Mouse (Mus musculus) lung, embryonic 15.5 days (tissue): ENCODE data around the gene Gpr45. TPM values are rescaled to one million over a fixed set of nuclear protein-coding genes. Genes with fewer than 3 reads are reported as not detected.

ENCODE experiments used
- ATAC-seq: fragments of 200-750 bp; cut with Nextera tagmentation; 2 replicates; pipeline ENCODE4 v1.8.0; 2017; ENCODE audit warnings: moderate number of reproducible peaks, borderline replicate concordance; ENCODE audit not compliant: low FRiP score, low TSS enrichment; ENCODE audit errors: extremely low read depth
- H3K27ac ChIP-seq: fragments of 300-500 bp; sonication (generic); 2 replicates; pipeline ENCODE4 v1.5.1; 2015; ENCODE audit warnings: moderate library complexity, mild to moderate bottlenecking, inconsistent platforms
- H3K27me3 ChIP-seq: fragments of 300-500 bp; sonication (generic); 2 replicates; pipeline ENCODE4 v1.6.1; 2015; ENCODE audit warnings: inconsistent platforms
- H3K36me3 ChIP-seq: fragments of 300-500 bp; sonication (generic); 2 replicates; pipeline ENCODE4 v1.6.1; 2015; ENCODE audit warnings: inconsistent platforms
- H3K4me1 ChIP-seq: fragments of 300-500 bp; sonication (generic); 2 replicates; pipeline ENCODE4 v1.6.1; 2015; ENCODE audit warnings: inconsistent platforms
- H3K4me2 ChIP-seq: fragments of 300-500 bp; sonication (generic); 2 replicates; pipeline ENCODE4 v1.6.1; 2015; ENCODE audit warnings: inconsistent platforms, mild to moderate bottlenecking, moderate library complexity
- H3K4me3 ChIP-seq: fragments of 300-500 bp; sonication (generic); 2 replicates; pipeline ENCODE4 v1.5.1; 2015; ENCODE audit warnings: mild to moderate bottlenecking, inconsistent platforms
- H3K9ac ChIP-seq: fragments of 300-500 bp; sonication (generic); 2 replicates; pipeline ENCODE4 v1.6.1; 2015; ENCODE audit warnings: inconsistent platforms
- H3K9me3 ChIP-seq: fragments of 300-500 bp; sonication (generic); 2 replicates; pipeline ENCODE4 v1.6.1; 2016; ENCODE audit warnings: inconsistent platforms
- whole genome bisulfite sequencing: fragments of 180-500 bp; shearing (Covaris S2); methylation state at CpG from one replicate; pipeline ENCODE4 v1.1.7; 2015; 5-methylcytosine and 5-hydroxymethylcytosine counted together
- polyA plus RNA-seq: library from polyadenylated mRNA; unstranded; fragments of >200 nt; fragmentation: Nextera tagmentation; extraction: Ambion mirVana; gene quantifications from 2 replicates; pipeline ENCODE4 v1.2.1, GENCODE M21; 2015

The Gpr45 gene
- 3.6 TPM in 2 replicates for polyA plus RNA-seq

DNA sequence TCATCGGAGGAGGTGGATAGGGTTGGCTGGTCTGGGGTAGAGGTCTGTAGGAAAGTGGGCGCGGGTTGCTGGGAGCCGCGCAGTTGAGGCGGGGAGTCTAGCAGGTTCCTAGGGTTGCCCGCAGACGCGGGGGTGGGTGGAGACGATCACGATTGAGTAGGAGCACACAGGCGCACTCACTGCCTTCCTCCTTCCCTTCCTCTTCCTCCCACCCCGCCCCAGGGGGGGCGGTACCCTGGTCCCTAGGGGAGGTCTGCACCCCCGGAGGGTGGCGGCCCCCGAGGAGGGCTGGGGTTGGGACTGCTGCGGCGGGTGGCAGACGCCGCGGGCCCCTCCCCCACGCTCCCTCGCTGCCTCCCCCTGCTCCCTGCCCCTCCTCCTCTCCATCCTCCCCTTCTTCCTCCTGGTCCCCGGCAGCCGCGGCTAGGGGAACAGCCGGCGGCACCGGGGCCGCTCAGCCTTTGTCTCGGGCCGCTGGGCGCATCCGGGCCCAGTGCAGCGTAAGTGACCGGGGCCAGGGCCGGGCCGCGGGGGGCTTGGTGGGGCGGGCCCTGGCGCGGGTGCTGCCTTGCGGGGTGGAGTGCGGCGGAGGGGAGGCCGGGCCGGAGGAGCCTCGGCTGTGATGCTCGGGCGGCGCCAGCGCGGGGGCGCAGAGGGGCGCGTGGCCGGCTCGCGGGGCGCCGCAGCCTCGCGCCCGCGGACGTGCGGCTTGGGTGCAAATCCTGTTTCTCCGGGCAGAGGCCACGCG, at the start of gene Gpr45:
Gpr45 (plus strand) TSS at position 139 of the 748 bp plus-strand sequence.
- peak within 1 kb of the TSS; percentile 80 for H3K4me3 ChIP-seq
- peak; percentile 81 for ATAC-seq
- H3K4me2 ChIP-seq, result peak within 1 kb of the TSS; percentile 99
- H3K36me3 ChIP-seq, result no peaks in the 10 kb centered on the region
- H3K9me3 ChIP-seq, result no peaks in the 10 kb centered on the region
- peak within 1 kb of the TSS; percentile 60 for H3K9ac ChIP-seq
- peak within 1 kb of the TSS; percentile 19; the same call in 1 of the 2 replicates for H3K27ac ChIP-seq
- WGBS, result under 1% methylated on average over 52 of the region's 71 CpGs
- H3K27me3 ChIP-seq, result no peaks in the 10 kb centered on the region
- H3K4me1 ChIP-seq, result peaks cover 12% of the 10 kb centered on the region

DNA sequence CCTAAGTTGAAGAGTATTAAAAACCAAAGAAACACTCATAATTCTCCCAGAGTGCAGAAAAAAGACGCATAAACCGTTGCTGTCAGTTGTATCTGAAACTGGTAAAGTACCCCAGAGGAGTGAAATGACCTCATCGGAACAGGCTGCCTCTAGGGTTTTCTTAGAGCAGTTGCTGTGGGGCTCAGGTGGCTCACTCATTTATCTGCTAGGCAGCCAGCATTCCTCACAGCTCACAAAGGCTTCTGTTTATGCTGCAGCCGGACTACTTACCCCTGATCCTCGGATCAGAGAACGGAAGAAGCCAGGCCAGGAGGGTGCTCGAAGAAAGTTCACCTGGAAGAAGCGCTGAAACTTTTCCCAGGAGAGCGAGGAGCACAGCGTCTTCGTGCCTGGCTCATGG, 47.5 kb upstream of the Gpr45 start:
- H3K27ac ChIP-seq, result no peak overlapping the region
- H3K36me3 ChIP-seq, result peaks cover 19% of the 10 kb centered on the region
- no peak overlapping the region for H3K4me2 ChIP-seq
- no peaks in the 10 kb centered on the region for H3K27me3 ChIP-seq
- H3K9me3 ChIP-seq, result no peaks in the 10 kb centered on the region
- H3K9ac ChIP-seq, result no peak overlapping the region
- no peaks in the 10 kb centered on the region for H3K4me1 ChIP-seq
- no peak overlapping the region for H3K4me3 ChIP-seq
- WGBS, result 79% methylated on average over 11 of the region's 11 CpGs
- ATAC-seq, result no peak

DNA sequence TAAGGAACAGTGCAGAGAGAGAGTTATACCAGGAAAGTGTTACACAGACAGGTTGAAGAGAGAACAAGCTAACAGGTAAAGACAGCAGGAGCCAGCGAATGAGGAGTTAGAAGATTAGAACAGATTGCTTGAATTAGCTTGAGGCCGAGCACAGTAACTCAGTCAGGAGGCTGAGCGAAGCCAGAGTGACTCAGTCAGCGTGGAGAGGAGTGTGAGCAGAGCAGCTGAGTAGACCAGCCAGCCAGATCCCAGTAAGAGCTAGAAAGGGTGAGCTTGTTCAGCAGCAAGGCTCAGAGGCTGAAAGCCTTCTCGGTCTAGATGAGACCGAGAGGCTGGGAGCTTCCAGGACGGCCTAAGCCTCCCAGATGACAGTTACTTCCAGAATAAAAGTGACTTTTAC, 46.0 kb upstream of the Gpr45 start:
- Histone ChIP-seq H3K4me2 (no peak overlapping the region), H3K9me3 (no peaks in the 10 kb centered on the region), H3K4me3 (no peak overlapping the region), H3K9ac (no peak overlapping the region), H3K4me1 (no peaks in the 10 kb centered on the region), H3K27me3 (no peaks in the 10 kb centered on the region), H3K36me3 (0 out of 2 replicates have a peak, but pooled peaks cover 7% of the 10 kb centered on the region), H3K27ac (no peak overlapping the region)
- no peak for ATAC-seq
- 79% methylated on average over 7 of the region's 7 CpGs for WGBS

DNA sequence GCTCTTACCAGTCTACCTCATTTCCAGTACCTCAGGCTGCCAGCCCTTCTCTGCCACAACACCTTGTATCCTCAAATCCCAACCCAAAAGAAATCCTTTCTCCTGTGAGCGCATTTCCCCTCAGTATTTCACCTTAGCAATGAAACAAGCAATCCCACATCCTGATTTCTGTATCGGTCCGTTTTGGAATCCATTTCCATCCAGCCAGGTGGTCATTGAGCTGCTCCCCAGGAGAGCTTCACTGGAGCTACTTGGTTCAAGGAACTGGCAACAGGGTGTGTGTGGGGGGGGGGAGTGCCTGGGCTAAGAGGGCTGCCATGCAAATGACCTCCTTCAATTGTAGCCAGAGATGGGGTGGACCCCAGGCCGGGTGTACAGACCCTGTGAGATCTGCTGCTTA, 45.5 kb upstream of the Gpr45 start:
- H3K9ac ChIP-seq, result no peak overlapping the region
- H3K36me3 ChIP-seq, result 0 out of 2 replicates have a peak, but pooled peaks cover 7% of the 10 kb centered on the region
- ATAC-seq, result no peak
- WGBS, result 63% methylated on average over 4 of the region's 4 CpGs
- no peaks in the 10 kb centered on the region for H3K4me1 ChIP-seq
- H3K27ac ChIP-seq, result no peak overlapping the region
- no peak overlapping the region for H3K4me2 ChIP-seq
- H3K27me3 ChIP-seq, result no peaks in the 10 kb centered on the region
- H3K4me3 ChIP-seq, result no peak overlapping the region
- no peaks in the 10 kb centered on the region for H3K9me3 ChIP-seq

DNA sequence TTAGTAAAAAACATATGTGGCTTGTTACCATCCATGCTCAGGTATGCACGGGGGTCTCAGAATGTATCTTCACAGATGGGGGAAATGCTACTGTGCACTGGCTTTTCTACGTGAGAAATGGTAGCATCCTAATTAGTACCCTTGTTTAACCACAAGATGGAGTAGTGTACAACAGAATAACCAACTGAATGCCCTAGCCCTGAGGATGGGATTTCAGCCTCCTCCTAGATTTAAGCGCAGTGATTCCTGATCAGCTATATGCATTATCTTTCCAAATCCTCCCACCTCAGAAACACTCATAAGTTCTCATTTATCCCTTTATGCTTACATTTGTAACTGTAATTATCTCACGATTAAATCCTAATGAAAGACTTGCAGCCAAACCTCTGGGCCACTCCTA, 37.6 kb upstream of the Gpr45 start:
- H3K4me2 ChIP-seq, result no peak overlapping the region
- no peak for ATAC-seq
- no peaks in the 10 kb centered on the region for H3K9me3 ChIP-seq
- no peak overlapping the region for H3K27ac ChIP-seq
- H3K4me3 ChIP-seq, result no peak overlapping the region
- no peaks in the 10 kb centered on the region for H3K27me3 ChIP-seq
- H3K9ac ChIP-seq, result no peak overlapping the region
- 0 out of 2 replicates have a peak, but pooled peaks cover 5% of the 10 kb centered on the region for H3K4me1 ChIP-seq
- 17% methylated on average over 4 of the region's 4 CpGs for WGBS
- no peaks in the 10 kb centered on the region for H3K36me3 ChIP-seq

DNA sequence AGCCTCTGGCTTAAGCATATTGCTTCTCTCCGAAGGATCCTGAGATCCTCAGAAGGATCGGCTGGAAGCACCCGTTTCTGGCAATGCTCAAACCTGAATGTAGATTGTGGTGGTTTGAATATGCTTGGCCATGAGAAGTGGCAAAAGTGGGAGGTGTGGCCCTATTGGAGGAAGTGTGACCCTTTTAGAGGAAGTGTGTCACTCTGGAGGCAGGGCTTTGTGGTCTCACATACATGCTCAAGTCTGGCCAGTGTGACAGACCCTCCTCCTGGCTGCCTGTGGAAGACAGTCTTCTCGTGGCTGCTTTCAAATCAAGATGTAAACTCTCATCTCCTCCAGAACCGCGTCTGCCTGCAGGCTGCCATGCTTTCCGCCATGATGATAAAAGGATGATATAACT, 36.0 kb upstream of the Gpr45 start:
- Histone ChIP-seq H3K9me3 (no peaks in the 10 kb centered on the region), H3K36me3 (no peaks in the 10 kb centered on the region), H3K9ac (no peak overlapping the region), H3K27ac (no peak overlapping the region), H3K4me1 (0 out of 2 replicates have a peak, but pooled peaks cover 5% of the 10 kb centered on the region), H3K4me3 (no peak overlapping the region), H3K27me3 (no peaks in the 10 kb centered on the region), H3K4me2 (no peak overlapping the region)
- WGBS, result 73% methylated on average over 7 of the region's 7 CpGs
- ATAC-seq, result no peak

DNA sequence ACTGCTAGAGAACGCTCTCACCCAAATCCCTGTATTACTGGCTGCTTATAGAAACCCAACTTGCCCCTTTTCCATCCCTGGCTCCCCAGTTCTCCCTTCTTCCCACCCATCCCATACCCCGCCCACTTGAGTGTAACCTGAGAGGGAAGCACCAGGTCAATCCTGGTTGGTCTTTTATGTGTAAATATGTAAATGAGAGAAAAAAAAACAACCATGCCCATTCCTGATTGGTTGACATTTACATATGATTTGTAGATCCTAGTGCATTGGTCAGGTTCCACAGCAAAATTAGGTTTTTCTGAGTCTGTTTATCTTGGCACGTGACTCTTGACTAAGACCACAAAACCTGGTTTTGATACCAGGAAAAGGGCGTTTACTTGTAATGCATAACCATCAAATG, 34.8 kb upstream of the Gpr45 start:
- Histone ChIP-seq H3K4me3 (no peak overlapping the region), H3K27ac (no peak overlapping the region), H3K9me3 (no peaks in the 10 kb centered on the region), H3K36me3 (no peaks in the 10 kb centered on the region), H3K4me2 (no peak overlapping the region), H3K4me1 (0 out of 2 replicates have a peak, but pooled peaks cover 5% of the 10 kb centered on the region), H3K27me3 (no peaks in the 10 kb centered on the region), H3K9ac (no peak overlapping the region)
- no peak for ATAC-seq
- WGBS, result 16% methylated on average over 4 of the region's 4 CpGs

DNA sequence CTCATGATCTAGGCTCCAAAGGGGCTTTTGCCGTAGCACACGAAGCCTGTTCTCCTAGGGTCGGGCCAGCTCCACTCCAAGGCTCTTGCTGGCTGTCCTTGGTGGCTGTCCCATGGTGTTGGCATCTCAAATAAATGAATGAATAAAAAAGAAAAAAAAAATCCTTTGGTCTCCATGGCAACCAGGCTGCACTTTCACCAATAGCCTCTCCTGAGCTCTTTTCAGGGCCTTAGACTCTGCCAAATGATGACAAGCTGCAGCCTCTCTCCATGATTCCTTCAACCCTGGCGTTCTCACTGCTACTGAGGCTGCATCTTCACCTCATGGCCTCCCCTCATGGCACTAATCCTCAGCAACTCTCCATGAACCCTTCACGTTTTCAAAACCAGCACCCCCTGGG, 28.7 kb upstream of the Gpr45 start:
- WGBS, result 62% methylated on average over 5 of the region's 5 CpGs
- Histone ChIP-seq H3K27ac (no peak overlapping the region), H3K36me3 (no peaks in the 10 kb centered on the region), H3K9ac (no peak overlapping the region), H3K27me3 (no peaks in the 10 kb centered on the region), H3K4me3 (no peak overlapping the region), H3K9me3 (no peaks in the 10 kb centered on the region), H3K4me1 (no peaks in the 10 kb centered on the region), H3K4me2 (no peak overlapping the region)
- ATAC-seq, result no peak

DNA sequence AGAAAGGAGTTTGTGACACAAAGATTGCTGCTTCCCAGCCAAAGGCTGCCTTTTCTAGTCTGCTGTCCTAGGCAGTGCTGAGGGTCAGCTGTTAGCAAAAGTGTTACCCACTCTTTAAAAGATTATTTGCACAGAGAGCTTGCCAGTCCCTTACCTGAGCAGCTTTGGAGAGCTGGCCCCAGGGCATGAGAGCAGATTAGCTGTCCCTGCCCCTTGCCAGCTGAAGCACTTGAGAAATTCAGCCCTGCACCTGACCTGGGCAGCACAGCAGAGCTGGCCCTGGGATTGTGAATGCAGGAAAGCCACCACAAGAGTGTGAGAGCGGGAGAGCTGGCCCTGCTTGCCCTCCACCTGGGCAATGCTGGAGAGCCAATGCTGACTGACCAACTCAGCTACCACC, 19.1 kb upstream of the Gpr45 start:
- Histone ChIP-seq H3K4me1 (0 out of 2 replicates have a peak, but pooled peaks cover 5% of the 10 kb centered on the region), H3K27me3 (no peaks in the 10 kb centered on the region), H3K9me3 (no peaks in the 10 kb centered on the region), H3K4me3 (no peak overlapping the region), H3K36me3 (no peaks in the 10 kb centered on the region), H3K4me2 (no peak overlapping the region), H3K27ac (no peak overlapping the region), H3K9ac (no peak overlapping the region)
- WGBS, result 61% methylated on average over 1 of the region's 1 CpGs
- ATAC-seq, result no peak

DNA sequence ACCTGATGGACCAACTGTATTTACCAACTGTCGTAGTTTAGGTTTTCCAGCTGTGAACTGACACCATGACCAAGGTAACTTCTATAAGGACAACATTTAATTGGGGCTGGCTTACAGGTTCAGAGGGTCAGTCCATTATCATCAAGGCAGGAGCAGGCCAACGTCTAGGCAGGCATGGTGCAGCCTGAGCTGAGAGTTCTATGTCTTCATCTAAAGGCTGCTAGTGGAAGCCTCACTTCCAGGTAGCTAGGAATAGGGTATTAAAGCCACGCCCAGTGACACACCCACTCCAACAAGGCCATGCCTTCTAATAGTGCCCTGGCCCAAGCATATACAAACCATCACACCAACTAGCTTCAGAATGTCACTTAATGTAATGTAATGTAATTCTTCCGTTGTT, 4.2 kb upstream of the Gpr45 start:
- Histone ChIP-seq H3K36me3 (no peaks in the 10 kb centered on the region), H3K4me3 (no peak overlapping the region), H3K9me3 (no peaks in the 10 kb centered on the region), H3K9ac (no peak overlapping the region), H3K27me3 (no peaks in the 10 kb centered on the region), H3K27ac (no peak overlapping the region), H3K4me2 (no peak overlapping the region), H3K4me1 (peaks cover 9% of the 10 kb centered on the region)
- WGBS, result 69% methylated on average over 4 of the region's 4 CpGs
- no peak for ATAC-seq

DNA sequence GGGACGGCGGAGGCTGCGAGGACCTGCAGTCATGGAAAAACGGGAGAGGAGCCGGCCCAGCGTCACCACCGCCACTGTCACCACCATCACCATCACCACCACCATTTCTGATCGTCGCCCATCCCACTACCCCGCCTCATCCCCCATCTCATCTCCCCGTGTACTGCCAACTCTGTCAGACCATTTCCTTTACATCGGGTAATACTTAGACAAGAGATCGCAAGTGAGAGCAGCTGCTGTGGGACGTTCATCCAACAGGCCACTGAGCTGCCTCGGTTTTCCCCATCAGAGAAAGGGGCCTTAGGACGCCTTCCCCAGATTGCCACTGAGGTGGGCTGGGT, 780 bp downstream of the Gpr45 start:
- WGBS, result 3% methylated on average over 13 of the region's 16 CpGs
- Histone ChIP-seq H3K4me2 (peak overlapping the region; percentile 99), H3K4me3 (peak overlapping the region; percentile 80), H3K4me1 (peaks cover 12% of the 10 kb centered on the region), H3K27me3 (no peaks in the 10 kb centered on the region), H3K27ac (no peak overlapping the region), H3K9ac (peak overlapping the region; percentile 60), H3K36me3 (no peaks in the 10 kb centered on the region), H3K9me3 (no peaks in the 10 kb centered on the region)
- peak; percentile 44; the same call in 1 of the 2 replicates for ATAC-seq

DNA sequence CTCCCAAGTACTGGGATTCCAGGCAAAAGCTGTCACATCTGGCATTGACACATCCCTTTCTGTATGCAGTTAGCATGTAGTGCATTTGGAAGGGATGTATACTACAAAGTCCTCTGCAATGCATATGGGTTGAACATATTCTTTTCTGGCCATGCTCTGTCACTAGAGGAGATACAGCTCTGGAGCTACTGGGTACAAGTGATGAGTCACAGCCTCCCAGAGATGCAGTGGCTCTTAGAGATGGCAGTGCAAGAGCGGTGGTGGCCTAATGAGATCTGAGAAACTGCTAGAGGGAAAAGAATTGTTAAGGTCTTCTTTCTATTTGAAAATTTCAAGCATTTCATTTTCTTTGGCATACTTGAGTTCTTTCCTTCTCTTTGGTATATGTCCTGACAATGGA, 4.2 kb downstream of the Gpr45 start:
- peaks cover 12% of the 10 kb centered on the region for H3K4me1 ChIP-seq
- no peaks in the 10 kb centered on the region for H3K9me3 ChIP-seq
- no peaks in the 10 kb centered on the region for H3K27me3 ChIP-seq
- H3K4me3 ChIP-seq, result no peak overlapping the region
- H3K36me3 ChIP-seq, result no peaks in the 10 kb centered on the region
- WGBS, result 94% methylated on average over 1 of the region's 1 CpGs
- H3K4me2 ChIP-seq, result no peak overlapping the region
- H3K9ac ChIP-seq, result no peak overlapping the region
- H3K27ac ChIP-seq, result no peak overlapping the region
- no peak for ATAC-seq
